Mouse (Mus musculus) spleen, adult 18-20 months (tissue): ENCODE measurements around the gene Cbfa2t2.

ENCODE experiments used
- DNase-seq, 2 experiments: peaks; one replicate each; pipeline ENCODE4 v3.0.0; 2022; ENCODE audit warnings: mixed read lengths in 2 of 2

Cbfa2t2 gene

DNA sequence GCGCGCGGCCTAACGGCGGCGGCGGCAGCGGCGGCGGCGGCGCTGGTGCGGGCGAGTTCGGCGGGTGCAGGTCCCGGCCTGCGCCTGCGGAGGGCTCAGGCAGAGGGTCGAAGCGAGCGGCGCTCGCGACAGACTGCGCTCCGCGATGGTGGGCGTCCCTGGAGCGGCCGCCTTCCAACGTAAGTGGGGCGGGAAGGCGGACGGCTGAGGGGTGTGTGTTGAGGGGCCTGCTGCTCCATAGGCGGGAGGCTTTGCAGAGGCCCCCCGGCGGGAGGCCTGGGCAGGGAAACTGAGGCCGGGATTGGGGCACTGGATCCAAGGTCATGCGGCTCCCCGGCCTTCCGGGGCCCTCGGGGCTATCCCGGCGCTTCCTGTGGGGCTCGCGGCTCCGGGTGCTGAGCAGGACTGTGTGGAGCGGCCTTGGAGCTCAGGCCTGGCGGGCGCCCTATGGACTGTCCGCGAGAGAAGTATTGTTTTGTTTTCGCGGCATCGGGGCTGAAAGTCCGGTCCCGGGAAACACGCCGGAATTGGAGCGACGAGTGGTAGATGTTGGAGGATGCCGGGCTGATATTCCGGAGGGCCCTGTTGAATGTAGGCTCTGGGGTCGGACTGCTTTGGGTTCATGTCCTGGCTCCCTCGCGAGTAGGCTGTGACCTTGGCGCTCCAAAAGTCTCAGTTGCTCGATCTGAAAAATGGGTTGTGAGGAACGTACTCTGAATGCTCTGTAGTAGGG, at the start of gene Cbfa2t2:
Cbfa2t2 (plus strand) TSS at position 24 of the 733 bp plus-strand sequence.
- peak in 1 of 2 experiments; percentile 59 for DNase-seq

DNA sequence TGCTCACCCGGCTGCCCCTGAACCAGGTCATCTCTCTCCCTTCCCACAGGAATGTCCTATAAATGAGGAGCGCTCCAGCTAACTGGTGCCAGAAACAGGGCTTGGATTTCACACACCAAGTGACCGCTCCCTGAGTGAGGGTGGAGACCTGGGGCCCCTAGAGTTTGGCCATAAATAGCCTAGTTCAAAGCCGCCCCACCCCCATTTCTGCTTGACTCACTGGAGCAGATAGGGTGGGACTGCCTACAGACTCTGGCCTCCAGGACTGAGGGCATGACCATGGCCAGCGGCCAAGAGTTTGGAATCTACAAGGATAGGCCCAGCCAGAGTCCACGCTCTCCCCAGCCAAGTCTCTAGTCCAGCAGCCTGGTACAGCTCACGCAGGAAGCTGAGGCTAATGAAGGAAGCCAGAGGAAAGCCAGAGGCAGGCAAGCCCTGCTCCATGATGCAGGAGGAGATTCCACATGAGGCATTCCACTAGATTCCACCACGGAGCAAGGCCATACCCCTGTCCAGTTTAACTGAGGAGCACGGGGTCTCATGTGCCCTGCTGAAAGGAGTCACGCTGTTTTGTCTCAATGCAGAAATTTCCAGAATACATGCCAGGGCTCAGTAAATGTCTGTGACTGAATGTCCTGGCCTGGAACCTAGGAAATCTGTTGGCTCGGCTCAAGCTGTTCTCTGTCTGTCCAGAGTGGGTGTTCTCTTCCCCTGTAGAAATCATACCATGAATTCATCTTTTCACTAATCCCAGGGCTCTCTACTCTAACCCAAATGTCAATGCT, 45.9 kb upstream of the Cbfa2t2 start:
- no peak for DNase-seq

DNA sequence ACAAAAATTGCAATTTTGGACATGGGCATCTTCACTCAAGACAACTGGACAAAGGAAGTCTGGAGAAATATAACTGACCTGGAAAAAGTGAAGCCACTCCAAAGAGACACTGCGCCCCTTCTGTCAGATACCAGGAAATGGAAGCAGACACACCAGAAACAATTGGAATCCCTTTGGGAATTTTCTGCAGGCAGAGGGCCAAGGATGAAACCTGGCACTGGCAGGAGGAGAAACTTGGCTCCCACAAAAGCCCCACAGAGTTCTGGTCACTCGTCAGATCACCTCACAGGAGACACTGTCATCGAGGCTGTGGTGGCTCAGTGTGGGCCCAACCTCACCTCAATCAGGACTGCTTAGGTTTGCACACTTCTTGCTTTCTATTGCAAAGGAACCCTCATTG, 41.7 kb upstream of the Cbfa2t2 start:
- no peak for DNase-seq

DNA sequence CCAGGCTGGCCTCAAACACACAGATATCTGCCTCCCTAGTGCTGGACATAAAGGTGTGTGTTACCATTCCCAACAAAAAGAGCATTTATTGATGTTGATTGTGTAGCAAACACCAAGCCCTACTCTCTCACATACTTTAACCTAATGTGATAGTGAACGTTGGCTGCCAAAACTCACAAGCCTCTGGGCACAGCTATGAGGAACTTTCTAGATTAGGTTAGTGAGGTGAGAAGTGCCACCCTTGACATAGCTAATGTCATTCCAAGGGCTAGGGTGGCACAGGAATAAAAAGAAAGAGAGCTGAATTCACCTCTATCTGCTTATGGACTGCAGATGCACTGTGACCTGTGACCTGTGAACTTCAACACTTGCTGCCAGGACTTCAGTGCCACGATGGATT, 39.8 kb upstream of the Cbfa2t2 start:
- no peak for DNase-seq

DNA sequence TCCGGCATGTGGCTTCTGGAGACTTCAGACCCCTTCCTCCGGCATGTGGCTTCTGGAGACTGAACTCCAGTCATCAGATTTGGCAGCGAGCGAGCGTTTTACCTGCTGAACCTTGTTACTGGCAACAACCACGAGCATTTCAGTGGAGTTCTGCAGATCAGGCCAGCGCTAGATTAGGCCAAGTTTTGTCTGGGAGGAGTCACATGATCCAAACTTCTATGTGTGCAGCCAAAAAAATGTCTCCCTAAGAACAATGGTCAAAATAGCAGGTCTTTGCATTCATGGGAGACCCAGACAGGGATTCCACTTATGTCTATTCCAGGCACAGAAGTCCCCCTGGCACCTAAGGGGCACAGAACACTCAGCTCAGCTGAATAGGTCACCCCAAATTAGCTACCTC, 38.0 kb upstream of the Cbfa2t2 start:
- DNase-seq = no peak

DNA sequence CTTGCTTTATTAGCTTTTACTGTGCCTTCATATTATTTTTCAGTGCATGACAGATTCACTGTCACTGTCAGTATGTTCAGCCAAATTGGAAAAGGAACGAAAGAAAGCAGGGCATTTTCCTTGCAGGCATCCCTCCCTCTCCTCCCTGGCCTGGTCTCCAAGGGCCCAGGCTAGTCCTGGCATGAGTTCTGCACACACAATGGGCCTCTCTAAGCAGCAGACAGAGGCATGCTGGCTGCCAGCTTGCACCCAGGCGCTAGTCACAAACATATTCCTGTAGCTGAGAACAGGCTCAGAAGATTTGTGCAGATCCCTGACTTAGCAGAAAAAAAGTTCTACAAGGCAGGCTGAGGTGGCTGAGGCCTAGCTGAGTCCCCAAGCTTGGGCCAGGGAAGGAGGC, 37.0 kb upstream of the Cbfa2t2 start:
- no peak for DNase-seq

DNA sequence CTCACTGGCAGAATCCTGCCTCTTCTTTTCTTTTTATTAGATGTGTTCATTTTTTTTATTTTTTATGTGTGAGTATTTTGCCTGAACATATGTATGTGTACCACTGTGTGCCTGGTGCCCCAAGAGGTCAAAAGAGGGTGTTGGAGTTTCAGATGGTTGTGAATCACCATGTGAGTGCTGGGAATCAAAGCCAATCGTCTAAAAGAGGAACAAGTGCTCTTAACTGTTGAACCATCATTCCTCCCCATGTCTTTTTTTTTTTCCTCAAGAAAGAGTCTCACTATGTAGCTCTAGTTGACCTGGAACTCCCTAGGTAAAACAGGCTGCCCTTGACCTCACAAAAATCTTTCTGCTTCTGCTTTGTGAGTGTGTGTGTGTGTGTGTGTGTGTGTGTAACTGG, 34.3 kb upstream of the Cbfa2t2 start:
- no peak for DNase-seq

DNA sequence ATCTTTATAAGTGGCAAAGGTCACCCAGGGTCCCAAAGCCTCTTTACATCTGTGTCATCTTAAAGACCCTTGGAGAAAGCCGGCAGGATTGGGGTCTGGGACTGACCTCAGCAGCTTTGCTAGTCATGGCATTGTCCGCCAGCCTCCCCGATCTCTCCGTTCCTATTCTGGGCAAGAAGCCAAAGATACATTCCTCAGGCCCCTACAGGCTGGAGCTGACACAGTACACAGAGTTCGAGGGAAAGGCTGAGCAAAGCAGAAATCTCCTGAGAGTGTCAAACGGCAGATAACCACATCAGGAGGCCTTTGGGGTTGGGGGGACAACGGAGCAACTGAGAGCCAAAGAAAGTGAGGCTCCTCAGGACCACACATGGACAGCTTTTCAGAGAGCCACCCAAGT, 33.5 kb upstream of the Cbfa2t2 start:
- no peak for DNase-seq

DNA sequence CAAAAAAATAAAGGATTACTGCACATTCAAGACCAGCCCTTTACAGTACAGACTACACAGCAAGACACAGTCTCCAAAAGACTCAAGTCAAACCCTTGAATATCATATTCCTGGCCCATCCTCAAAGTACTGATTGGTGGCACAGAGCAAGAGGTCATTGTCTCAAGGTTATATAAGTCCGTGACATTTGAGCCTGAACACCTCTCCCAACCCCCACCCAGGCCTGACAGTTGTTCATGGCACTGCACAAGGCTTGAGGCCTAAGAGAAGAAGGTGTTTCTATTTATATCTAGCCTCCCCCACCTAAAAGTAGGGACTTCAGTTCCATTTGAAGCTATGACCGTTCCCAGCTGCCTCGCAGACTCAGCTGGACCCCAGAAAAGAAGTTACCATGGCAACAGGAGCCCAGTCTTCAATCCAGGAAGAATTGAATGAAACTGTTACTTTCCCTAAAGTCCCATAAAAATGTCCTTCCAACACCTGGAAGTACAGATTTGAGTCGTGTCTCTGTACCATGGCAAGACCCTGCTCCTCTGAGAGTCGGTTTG, 30.8 kb upstream of the Cbfa2t2 start:
- no peak for DNase-seq

DNA sequence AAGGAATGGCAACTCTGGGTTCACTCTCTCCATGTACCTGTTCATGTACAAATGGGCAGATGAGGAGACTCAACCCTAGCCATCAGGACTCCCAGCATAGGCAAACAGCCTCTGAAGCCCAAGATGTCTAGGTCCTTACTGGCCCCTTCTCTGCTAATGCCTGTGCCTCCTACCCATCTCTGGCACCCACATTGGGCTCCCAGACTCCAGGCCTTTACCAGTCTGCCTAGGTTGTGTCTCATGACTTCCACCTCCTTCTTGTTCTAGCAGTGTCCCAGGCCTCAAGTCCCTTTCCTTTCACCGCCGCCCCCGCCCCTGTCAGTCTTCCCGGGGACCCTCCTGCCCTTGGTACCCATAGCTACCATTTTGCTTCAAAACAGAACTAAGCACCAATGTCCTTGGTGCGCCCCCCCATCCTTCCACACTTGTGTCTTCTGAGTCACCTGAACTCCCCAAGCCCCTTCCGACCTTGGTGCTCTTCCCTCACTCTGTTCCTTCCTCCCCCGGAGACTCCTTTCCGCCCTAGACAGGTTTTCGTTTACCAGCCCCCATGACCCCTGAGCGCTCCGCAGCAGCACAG, 29.1 kb upstream of the Cbfa2t2 start:
- no peak for DNase-seq

DNA sequence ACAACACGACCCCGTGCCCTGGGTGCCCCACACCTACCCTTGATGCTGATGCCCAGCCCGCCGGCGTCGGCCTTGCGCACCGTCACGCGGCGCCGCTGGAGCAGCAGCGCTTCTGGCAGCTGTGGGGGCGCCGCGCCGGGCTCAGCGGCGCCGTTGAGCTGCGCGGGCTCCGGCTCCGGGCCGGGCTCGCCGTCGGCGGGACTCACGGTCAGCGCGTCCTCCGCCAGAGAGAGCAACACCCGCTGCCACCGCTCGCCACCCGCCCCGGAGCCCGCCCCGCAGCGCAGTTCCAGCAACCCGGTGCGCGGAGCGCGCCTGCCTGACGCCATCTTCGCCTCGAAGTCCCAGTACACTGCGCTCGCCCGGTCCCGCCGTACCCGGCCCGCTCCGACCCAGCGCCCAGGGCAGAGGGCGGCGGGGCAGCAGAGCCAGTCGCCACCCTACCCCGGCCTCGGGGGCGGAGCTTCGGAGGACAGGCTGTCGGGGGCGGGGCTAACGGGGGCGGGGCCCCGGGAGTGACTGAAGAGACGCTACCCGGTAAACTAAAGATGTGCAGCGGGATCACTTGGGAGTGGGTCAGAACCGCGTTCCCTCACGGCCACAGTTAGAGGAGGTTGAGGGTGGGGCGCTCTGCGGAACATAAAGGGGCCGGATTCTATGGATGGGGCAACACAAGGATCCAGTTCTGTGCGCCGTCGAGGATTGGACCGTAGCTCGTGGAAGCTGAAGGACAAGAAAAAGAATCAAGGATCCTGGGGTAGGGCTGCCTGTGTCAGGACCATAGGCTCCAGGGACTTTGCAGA, 28.4 kb upstream of the Cbfa2t2 start, which contains the start of gene Snta1:
Snta1 (minus strand) TSS at position 457 of the 803 bp plus-strand sequence.
- peak; percentile 72 to 80 for DNase-seq

DNA sequence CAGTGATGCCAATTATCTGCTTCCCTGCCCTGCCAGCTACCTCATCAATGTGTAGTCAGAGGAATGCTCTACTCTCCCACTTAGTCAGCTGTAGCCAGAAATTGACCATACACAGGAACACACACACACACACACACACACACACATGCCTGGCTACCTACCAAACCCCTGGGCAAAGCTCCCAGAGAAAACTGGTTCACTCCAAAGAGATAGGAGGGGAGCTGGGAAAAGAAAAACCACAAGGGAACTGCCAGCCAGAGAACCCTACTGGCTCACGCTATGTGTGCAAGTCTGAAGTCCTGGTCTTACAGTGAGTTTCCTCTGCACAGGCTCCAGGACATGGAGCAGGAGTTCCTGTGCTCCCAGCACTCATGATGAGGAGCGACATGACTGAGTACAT, 25.9 kb upstream of the Cbfa2t2 start:
- no peak for DNase-seq

DNA sequence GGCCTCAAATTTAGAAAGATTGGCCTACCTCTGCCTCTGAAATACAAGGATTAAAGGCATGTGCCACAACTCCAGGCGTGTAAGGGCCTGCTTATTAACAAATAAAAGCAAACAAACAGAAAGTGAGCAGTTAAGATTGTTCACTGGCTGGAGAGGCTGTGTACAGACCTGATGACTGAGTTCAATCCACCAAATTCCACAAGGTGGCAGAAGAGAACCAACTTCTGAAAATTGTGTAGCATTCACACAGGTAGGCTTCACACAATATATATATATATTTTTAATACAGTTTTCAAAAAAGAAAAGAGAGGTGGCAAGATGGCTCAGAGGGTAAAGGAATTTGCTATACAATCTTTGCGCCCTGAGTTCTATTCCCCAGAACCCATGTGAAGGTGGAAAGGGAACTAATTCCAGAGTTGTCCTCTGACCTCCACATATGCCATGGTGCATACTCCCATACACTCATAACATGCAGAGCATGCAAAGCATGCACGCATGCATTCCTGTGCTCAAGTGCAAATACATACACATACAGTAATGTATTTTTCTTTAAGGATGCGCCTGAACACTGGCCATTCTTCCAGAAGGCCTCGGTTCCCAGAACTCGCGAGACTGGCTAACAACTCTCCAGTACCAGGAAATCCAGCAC, 24.1 kb upstream of the Cbfa2t2 start:
- DNase-seq = no peak

DNA sequence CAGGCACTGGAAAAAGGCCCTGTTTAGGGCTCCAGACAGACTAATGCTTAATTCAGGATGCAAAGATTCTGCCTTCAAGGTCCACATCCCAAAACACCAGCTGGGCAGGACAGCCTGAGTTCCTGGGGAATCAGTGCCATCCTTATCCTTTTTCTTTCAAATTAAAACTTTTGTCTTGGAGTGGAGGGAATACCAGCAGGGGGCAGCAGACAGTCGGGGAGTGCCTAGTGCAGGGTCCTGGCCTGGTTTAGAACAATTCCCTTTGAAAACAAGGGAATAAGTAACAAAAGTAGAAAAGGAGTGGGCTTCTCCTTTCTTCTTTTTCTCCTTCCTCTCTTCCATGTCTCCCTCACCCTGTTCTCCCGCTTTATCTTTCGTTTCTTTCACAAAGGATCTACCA, 19.2 kb upstream of the Cbfa2t2 start:
- DNase-seq = peak; percentile 24 to 72

DNA sequence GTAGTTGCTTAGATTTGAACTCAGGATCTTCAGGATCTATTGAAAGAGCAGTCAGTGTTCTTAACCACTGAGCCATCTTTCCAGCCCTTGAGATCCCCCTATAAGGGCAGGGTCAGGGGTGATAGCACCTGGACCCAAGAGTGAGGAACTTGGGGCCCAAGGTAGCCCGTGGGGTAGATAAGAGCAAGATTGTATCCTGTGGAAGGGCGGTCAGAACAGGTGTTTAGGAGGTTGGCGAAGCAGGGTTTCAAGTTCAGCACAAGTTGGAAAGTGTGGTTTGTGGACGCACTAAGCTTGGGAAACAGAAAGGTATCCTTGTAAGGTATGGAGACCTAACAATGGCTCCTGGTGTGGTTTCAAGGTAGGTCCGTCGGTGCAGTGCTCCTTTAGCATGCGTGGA, 18.3 kb upstream of the Cbfa2t2 start:
- no peak for DNase-seq

DNA sequence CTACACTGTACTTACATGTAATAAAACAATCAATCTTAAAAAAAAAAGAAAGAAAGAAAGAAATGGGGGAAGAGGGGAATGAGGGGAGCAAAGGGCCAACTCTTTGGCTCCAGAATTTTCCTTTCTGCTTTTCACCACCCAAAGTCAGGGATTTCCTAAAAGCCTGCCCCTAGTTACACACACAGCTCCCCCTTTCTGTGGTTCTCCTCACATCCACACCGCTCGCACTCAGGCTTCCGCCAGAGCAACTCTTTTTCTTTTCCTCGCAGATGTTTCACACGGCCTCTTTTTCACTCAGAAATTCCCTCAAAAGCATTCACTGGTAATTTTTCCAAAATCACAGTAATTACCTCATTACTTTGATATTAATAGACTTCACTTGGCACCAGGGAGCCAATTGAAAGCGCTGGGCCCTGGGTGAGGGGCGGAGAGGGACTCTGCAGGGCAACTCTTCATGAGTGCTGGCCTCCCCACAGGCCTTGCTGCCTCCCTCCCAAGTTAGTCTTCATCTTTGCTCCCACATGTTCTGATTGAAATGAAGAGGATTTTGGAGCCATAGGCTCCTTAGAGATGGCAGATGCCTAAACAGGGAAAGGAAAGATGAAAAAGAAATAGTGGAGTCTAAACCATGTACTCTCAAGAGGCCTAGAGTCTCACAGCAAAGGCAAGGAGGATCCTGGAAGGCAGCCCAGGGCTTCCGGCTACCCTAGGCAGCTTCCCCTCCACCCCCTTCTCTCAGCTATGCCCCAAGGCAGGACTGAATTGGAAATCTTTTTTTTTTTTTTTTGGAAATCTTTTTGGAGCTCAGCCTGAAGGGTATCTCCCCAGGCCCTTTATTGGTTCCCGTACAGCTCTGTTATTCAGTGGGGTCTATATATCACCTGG, 16.4 kb upstream of the Cbfa2t2 start:
- DNase-seq = no peak

DNA sequence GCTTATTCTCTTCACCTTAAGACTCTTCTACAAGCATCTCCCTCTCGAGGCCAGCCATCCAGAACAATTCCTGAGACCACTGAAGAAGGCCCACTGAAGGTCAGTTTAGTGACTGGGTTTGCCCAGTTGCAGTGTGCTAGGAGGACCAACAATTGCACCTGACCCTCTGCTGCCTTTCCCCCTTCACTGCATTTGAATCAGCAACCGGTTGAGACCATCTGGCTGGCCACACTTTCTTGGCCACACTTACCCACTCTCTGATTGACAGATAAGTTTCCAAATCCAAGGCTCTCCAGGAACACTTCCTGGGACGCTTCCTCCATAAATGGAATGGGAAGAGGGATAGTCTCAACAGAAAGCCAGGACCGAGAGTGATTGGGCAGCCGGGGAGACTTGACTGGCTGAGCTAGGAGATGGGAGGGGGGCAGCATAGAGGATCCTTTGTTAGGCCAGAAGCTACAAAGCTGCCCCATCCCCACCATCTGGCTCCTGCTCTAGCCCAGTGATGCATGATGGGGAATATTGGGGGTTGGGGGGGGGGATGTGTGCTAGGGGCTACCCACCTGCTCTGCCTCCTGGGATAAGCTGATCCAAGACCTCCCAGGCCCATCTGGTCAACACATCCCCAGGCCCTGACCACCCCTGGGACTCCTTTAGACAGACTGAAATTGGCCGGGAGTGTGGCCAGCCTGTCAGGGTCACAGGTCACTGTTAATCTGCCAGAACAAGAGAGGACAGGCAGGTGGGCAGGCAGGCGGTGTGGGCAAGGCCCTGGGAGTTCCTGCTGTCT, 15.1 kb upstream of the Cbfa2t2 start:
- no peak for DNase-seq

DNA sequence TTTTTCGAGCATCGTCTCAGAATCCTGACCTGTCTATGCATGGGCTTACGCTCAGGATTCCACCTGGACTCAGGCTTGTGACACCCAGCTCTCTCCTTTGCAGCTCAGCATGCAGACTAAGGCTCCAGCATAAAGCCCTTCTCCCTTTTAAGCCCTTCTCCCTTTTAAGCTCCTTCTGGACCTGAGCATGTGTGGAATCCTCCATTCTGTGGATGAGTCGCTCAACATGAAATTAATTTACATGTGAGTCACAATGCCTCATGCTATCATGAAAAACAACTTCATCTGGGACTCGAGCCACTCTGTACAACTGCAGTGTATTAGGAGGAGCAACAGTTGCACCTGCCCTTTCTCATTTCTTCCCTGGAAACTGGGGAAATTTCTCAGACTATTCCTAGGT, 14.1 kb upstream of the Cbfa2t2 start:
- no peak for DNase-seq

DNA sequence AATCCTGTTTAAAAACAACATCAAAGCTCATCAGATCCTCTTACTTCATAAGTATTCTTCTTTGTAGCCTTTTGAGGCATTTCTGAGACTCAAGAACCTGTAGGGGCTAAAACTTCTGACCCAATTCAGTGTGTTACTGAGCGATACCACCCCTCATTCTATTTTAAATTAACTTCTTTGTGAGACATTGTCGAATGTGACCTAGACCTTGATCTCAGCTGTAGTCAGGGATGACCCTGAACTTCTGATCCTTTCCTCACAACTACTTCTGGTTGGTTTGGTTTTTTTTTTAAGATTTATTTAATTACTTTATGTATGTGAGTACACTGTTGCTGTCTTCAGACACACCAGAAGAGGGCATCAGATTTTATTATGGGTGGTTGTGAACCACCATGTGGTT, 12.7 kb upstream of the Cbfa2t2 start:
- DNase-seq = no peak

DNA sequence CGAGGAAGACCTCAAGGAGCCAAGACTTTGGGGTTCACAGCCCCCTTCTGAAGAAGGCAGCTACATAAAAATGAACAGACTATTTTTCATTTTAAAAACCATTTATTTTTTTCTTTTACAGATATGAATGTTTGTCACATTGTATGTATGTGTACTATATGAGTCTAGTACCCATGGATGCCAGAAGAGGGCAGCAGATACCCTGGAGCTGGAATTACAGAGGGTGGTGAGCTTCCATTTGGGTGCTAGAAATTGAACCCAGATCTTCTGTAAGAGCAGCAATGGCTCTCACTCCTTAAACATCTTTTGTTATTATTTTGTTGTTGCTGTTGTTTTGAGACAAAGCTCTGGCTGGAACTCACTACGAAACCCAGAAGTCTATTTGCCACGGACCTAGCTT, 10.8 kb upstream of the Cbfa2t2 start:
- no peak for DNase-seq
